Mouse (Mus musculus): ENCODE measurements around the gene Uts2.

Uts2 gene

GRCm38 (mm10) chr4:150996797-150997196, at the start of gene Uts2:
Gene Uts2, plus strand, starts transcription at chr4:150997097.
- in situ Hi-C loops (cut with MboI), result no loop called here

- in situ Hi-C loops (cut with MboI), result no loop called here
Measured at GRCm38 (mm10) chr4:150950972-150951371, 45.9 kb upstream of the Uts2 start.

GRCm38 (mm10) chr4:150956369-150957105, 40.4 kb upstream of the Uts2 start:
- in situ Hi-C loops (cut with MboI), result no loop called here

GRCm38 (mm10) chr4:150957106-150957458, 39.8 kb upstream of the Uts2 start:
- in situ Hi-C loops (cut with MboI), result no loop called here

- in situ Hi-C loops (cut with MboI), result no loop called here
Measured at GRCm38 (mm10) chr4:150958536-150958935, 38.4 kb upstream of the Uts2 start.

- in situ Hi-C loops (cut with MboI), result no loop called here
Measured at GRCm38 (mm10) chr4:150962231-150962630, 34.7 kb upstream of the Uts2 start.

- in situ Hi-C loops (cut with MboI), result no loop called here
Measured at GRCm38 (mm10) chr4:150963711-150964110, 33.2 kb upstream of the Uts2 start.

GRCm38 (mm10) chr4:150964635-150965554, 32.0 kb upstream of the Uts2 start:
- in situ Hi-C loops (cut with MboI), result no loop called here

- in situ Hi-C loops (cut with MboI), result no loop called here
Measured at GRCm38 (mm10) chr4:150965555-150965951, 31.3 kb upstream of the Uts2 start.

GRCm38 (mm10) chr4:150966556-150966955, 30.3 kb upstream of the Uts2 start:
- in situ Hi-C loops (cut with MboI), result no loop called here

- in situ Hi-C loops (cut with MboI), result no loop called here
Measured at GRCm38 (mm10) chr4:150968956-150969355, 27.9 kb upstream of the Uts2 start.

GRCm38 (mm10) chr4:150973264-150973663, 23.6 kb upstream of the Uts2 start:
- in situ Hi-C loops (cut with MboI), result no loop called here

- in situ Hi-C loops (cut with MboI), result no loop called here
Measured at GRCm38 (mm10) chr4:150975145-150975544, 21.8 kb upstream of the Uts2 start.

GRCm38 (mm10) chr4:150978156-150978910, 18.6 kb upstream of the Uts2 start:
- in situ Hi-C loops (cut with MboI), result no loop called here

GRCm38 (mm10) chr4:150979455-150979854, 17.4 kb upstream of the Uts2 start:
- in situ Hi-C loops (cut with MboI), result no loop called here

- in situ Hi-C loops (cut with MboI), result no loop called here
Measured at GRCm38 (mm10) chr4:150980153-150980552, 16.7 kb upstream of the Uts2 start.

- in situ Hi-C loops (cut with MboI), result no loop called here
Measured at GRCm38 (mm10) chr4:150990148-150990547, 6.7 kb upstream of the Uts2 start.

- in situ Hi-C loops (cut with MboI), result no loop called here
Measured at GRCm38 (mm10) chr4:150998626-150999025, 1.7 kb downstream of the Uts2 start.

GRCm38 (mm10) chr4:151001397-151001796, 4.5 kb downstream of the Uts2 start:
- in situ Hi-C loops (cut with MboI), result no loop called here

- in situ Hi-C loops (cut with MboI), result no loop called here
Measured at GRCm38 (mm10) chr4:151005656-151006318, 8.9 kb downstream of the Uts2 start.

- in situ Hi-C loops (cut with MboI), result no loop called here
Measured at GRCm38 (mm10) chr4:151006945-151007344, 10.0 kb downstream of the Uts2 start.

- in situ Hi-C loops (cut with MboI), result no loop called here
Measured at GRCm38 (mm10) chr4:151010316-151010715, 13.4 kb downstream of the Uts2 start.
